Mouse (Mus musculus): Measurements from ENCODE around the gene Olfr1030. TPM values are rescaled to one million over a fixed set of nuclear protein-coding genes. Genes with fewer than 3 reads are reported as not detected.
"Not testable (repeated sequence)": the region's sequence is repeated elsewhere in the genome, so short reads cannot be mapped to it uniquely, and the experiment has no call there.

Olfr1030 gene
- not detected in 2 replicates for polyA plus RNA-seq (2015; fragmentation: Nextera tagmentation; extraction: Ambion mirVana)

DNA sequence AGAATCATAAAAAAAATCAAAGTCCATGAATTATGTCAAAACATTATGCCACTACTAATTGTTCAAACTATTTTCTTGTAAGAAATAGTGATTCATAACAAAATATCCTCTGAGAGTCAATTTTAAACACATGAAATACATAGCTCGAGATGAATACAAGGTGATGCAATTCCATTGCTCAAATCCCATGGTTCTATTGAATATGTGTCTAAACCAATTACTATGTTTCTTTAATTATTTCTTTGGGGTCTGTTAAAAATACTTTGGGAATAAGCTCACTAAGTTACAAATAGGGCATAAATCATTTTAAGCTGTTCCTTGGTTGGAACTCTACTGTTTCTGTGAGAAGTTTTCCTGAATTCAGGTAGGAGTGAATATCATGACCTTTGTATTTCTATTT lies at the start of gene Olfr1030:
Gene Olfr1030 (plus strand): TSS at position 301 of the 400 bp plus-strand sequence.
- DNase-seq (no peak), ATAC-seq (no peak)
- no peaks in the 10 kb centered on the region for H3K36me3 ChIP-seq (replicated peaks; ENCODE audit: insufficient read depth, low read length)
- TF ChIP-seq CTCF (IDR thresholded peaks at IDR 0.05; ENCODE audit: low read depth): no peak
- TF ChIP-seq EP300 (IDR thresholded peaks at IDR 0.05; ENCODE audit: low read depth): no peak
- H3K9ac ChIP-seq (replicated peaks): no peak within 1 kb of the TSS
- no peak within 1 kb of the TSS for H3K4me2 ChIP-seq (ENCODE audit: low read depth, low read length)
- no peak within 1 kb of the TSS for H3K27ac ChIP-seq (ENCODE audit: low read depth)
- no peaks in the 10 kb centered on the region for H3K9me3 ChIP-seq (ENCODE audit: low read length)
- H3K27me3 ChIP-seq (ENCODE audit: insufficient read depth, low read length): no peaks in the 10 kb centered on the region
- no peak within 1 kb of the TSS for H3K4me3 ChIP-seq (ENCODE audit: low read depth, low read length)
- H3K4me1 ChIP-seq (ENCODE audit: insufficient read depth): no peaks in the 10 kb centered on the region
- 58% methylated on average over 1 of the region's 1 CpGs for WGBS (ENCODE audit: insufficient replicate concordance)

DNA sequence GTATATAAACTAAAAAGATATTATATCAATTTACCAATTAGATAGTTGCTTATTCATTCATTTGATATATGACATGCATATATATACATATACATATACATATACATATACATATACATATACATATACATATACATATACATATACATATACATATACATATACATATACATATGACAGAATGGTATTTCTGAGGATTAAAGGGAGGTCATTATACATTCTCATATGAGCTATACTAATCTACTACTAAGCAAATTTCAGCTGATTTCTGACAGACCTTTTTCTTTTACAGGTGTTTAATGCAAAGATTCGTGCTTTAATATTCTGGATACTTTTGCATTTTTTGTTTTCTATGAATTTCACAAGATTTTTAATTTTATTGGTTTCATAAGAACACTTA lies 28.9 kb upstream of the Olfr1030 start, which contains the start of gene Olfr1028:
Gene Olfr1028 (plus strand): TSS at position 301 of the 400 bp plus-strand sequence.
- WGBS (ENCODE audit: insufficient replicate concordance): 40% methylated on average over 1 of the region's 1 CpGs
- Histone ChIP-seq H3K9ac (replicated peaks) (no peak within 1 kb of the TSS), H3K9me3 (ENCODE audit: low read length) (no peaks in the 10 kb centered on the region), H3K27me3 (ENCODE audit: insufficient read depth, low read length) (no peaks in the 10 kb centered on the region), H3K27ac (ENCODE audit: low read depth) (no peak within 1 kb of the TSS), H3K4me1 (ENCODE audit: insufficient read depth) (no peaks in the 10 kb centered on the region), H3K36me3 (replicated peaks; ENCODE audit: insufficient read depth, low read length) (no peaks in the 10 kb centered on the region), H3K4me2 (ENCODE audit: low read depth, low read length) (no peak within 1 kb of the TSS), H3K4me3 (ENCODE audit: low read depth, low read length) (no peak within 1 kb of the TSS)
- DNase-seq (no peak), ATAC-seq (no peak)
- TF ChIP-seq CTCF (IDR thresholded peaks at IDR 0.05; ENCODE audit: low read depth) (no peak), EP300 (IDR thresholded peaks at IDR 0.05; ENCODE audit: low read depth) (no peak)

DNA sequence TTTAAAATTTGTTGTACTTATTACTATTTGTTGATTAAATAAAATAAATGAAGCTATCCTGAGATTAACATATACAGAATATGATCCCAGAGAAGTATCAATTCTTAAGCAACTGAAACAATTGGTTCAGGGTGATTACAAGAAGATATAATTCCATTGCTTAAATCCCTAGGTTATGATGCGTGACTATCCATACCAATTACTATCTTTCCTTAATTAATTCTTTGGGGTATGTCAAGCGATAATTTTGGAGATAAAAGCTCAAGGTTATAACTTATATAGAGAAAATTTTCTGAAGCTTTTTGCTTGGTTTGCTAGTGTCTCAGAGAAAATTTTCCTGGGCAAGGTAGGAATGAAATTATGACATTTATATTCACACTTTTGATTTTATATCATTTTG lies 5.5 kb upstream of the Olfr1030 start, which contains the start of gene Olfr1029:
Gene Olfr1029 (plus strand): TSS at position 301 of the 400 bp plus-strand sequence.
- Histone ChIP-seq H3K4me3 (ENCODE audit: low read depth, low read length) (no peak within 1 kb of the TSS), H3K27me3 (ENCODE audit: insufficient read depth, low read length) (no peaks in the 10 kb centered on the region), H3K36me3 (replicated peaks; ENCODE audit: insufficient read depth, low read length) (no peaks in the 10 kb centered on the region), H3K9ac (replicated peaks) (no peak within 1 kb of the TSS), H3K4me2 (ENCODE audit: low read depth, low read length) (no peak within 1 kb of the TSS), H3K4me1 (ENCODE audit: insufficient read depth) (no peaks in the 10 kb centered on the region), H3K27ac (ENCODE audit: low read depth) (no peak within 1 kb of the TSS), H3K9me3 (ENCODE audit: low read length) (no peaks in the 10 kb centered on the region)
- DNase-seq: no peak
- TF ChIP-seq EP300 (IDR thresholded peaks at IDR 0.05; ENCODE audit: low read depth) (no peak), CTCF (IDR thresholded peaks at IDR 0.05; ENCODE audit: low read depth) (no peak)
- WGBS (ENCODE audit: insufficient replicate concordance): 70% methylated on average over 2 of the region's 2 CpGs
- no peak for ATAC-seq

DNA sequence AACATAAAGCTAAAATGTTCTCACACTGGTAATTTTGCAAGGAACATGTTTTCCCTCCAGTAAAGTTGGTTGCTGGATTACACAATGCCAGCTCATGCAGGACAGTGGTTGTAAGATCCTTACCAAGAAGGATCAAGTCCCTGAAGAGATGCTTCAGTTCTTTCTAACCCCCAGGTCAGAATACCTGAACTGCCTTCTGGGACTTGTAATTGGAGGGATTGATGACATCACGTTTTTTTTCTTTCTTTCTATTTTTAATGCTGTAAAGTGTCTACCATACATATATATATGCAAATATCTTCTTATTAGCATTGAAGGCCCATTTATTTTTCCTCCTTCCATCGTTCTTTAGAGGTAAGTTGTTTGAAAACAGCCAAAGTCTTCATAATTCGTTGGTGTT lies 10.9 kb downstream of the Olfr1030 start, which contains the start of gene Olfr1031:
Gene Olfr1031 (plus strand): TSS at position 301 of the 400 bp plus-strand sequence.
- Histone ChIP-seq H3K27ac (ENCODE audit: low read depth) (no peak within 1 kb of the TSS), H3K4me2 (ENCODE audit: low read depth, low read length) (no peak within 1 kb of the TSS), H3K27me3 (ENCODE audit: insufficient read depth, low read length) (no peaks in the 10 kb centered on the region), H3K4me1 (ENCODE audit: insufficient read depth) (no peaks in the 10 kb centered on the region), H3K9ac (replicated peaks) (no peak within 1 kb of the TSS), H3K36me3 (replicated peaks; ENCODE audit: insufficient read depth, low read length) (no peaks in the 10 kb centered on the region), H3K9me3 (ENCODE audit: low read length) (no peaks in the 10 kb centered on the region), H3K4me3 (ENCODE audit: low read depth, low read length) (no peak within 1 kb of the TSS)
- ATAC-seq (no peak), DNase-seq (no peak)
- WGBS (ENCODE audit: insufficient replicate concordance): 52% methylated on average over 3 of the region's 3 CpGs
- TF ChIP-seq EP300 (IDR thresholded peaks at IDR 0.05; ENCODE audit: low read depth) (no peak), CTCF (IDR thresholded peaks at IDR 0.05; ENCODE audit: low read depth) (no peak)

DNA sequence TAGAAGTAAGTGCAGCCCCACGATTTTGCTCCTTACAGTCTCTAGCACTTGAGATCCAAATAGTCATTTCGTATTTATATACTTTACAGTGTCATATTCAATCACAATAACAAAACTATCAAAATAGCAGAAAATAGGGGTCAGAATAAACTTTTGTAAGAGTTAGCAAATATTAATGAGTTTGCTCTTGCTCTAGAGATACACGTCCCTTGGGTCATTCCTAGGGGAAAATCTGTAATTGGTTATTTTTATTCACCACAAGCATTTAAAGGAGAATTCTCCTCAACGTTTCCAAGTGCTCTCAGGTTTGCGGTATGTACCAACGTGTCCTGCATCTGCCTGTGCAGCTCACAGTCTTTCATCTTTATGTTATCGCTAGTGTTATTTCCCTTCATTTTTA lies 26.2 kb downstream of the Olfr1030 start, which contains the start of gene Olfr1032:
Gene Olfr1032 (plus strand): TSS at position 301 of the 400 bp plus-strand sequence.
- ATAC-seq (no peak), DNase-seq (no peak)
- Histone ChIP-seq H3K36me3 (replicated peaks; ENCODE audit: insufficient read depth, low read length) (no peaks in the 10 kb centered on the region), H3K9ac (replicated peaks) (no peak within 1 kb of the TSS), H3K4me1 (ENCODE audit: insufficient read depth) (no peaks in the 10 kb centered on the region), H3K9me3 (ENCODE audit: low read length) (no peaks in the 10 kb centered on the region), H3K4me2 (ENCODE audit: low read depth, low read length) (no peak within 1 kb of the TSS), H3K27ac (ENCODE audit: low read depth) (no peak within 1 kb of the TSS), H3K27me3 (ENCODE audit: insufficient read depth, low read length) (no peaks in the 10 kb centered on the region), H3K4me3 (ENCODE audit: low read depth, low read length) (no peak within 1 kb of the TSS)
- TF ChIP-seq CTCF (IDR thresholded peaks at IDR 0.05; ENCODE audit: low read depth) (no peak), EP300 (IDR thresholded peaks at IDR 0.05; ENCODE audit: low read depth) (no peak)
- WGBS (ENCODE audit: insufficient replicate concordance): 79% methylated on average over 7 of the region's 7 CpGs

DNA sequence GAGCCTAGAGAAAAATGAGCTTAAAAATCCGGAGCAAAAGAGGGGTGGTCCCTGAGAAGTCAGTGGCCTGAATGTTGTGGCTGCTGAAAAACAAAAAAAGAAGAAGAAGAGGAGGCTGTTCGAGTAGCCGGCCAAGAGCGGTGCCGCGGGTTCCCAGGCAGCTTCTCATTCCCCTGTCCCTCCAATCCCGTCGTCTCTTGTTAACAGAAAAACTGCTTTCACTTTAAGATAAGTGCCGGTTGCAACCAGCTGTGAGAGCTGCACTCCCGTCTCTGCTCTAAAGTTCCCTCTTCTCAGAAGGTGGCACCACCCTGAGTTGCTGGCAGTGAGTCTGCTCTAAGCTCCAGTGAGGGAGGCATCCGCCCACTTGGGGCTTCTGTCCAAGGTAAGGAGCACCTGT lies 41.3 kb downstream of the Olfr1030 start, which contains the start of gene Olfr1033:
Gene Olfr1033 (plus strand): TSS at position 228 of the 400 bp plus-strand sequence.
- not testable (repeated sequence) for H3K9me3 ChIP-seq (ENCODE audit: low read length); ATAC-seq; H3K36me3 ChIP-seq (replicated peaks; ENCODE audit: insufficient read depth, low read length); H3K4me1 ChIP-seq (ENCODE audit: insufficient read depth); H3K9ac ChIP-seq (replicated peaks); H3K27me3 ChIP-seq (ENCODE audit: insufficient read depth, low read length)
- Histone ChIP-seq H3K4me3 (ENCODE audit: low read depth, low read length) (peak within 1 kb of the TSS; percentile 40), H3K27ac (ENCODE audit: low read depth) (peak within 1 kb of the TSS; percentile 82), H3K4me2 (ENCODE audit: low read depth, low read length) (peak within 1 kb of the TSS; percentile 52; the same call in 1 of the 2 replicates)
- 6% methylated on average over 10 of the region's 11 CpGs for WGBS (ENCODE audit: insufficient replicate concordance)
- DNase-seq: peak; percentile 30

DNA sequence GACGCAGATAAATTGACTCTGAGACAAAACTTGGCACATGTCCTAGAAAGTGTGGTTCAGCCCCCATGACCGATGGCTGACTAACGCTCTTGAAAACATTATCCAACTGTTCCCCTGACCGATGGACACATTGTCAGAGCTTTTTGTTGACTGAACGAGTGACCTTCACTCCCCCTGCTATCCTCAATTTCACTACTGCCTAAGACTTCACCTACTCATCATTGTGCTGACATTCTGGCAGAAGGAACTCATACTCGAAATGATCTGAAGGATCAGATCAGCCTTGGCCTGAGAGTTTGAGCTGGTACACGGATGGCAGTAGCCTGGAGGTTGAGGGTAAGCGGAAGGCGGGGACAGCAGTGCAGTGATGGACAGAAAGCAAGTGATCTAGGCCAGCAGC lies 42.4 kb downstream of the Olfr1030 start:
- H3K4me2 ChIP-seq (ENCODE audit: low read depth, low read length); H3K9me3 ChIP-seq (ENCODE audit: low read length); H3K4me1 ChIP-seq (ENCODE audit: insufficient read depth); H3K4me3 ChIP-seq (ENCODE audit: low read depth, low read length); DNase-seq; ATAC-seq; H3K36me3 ChIP-seq (replicated peaks; ENCODE audit: insufficient read depth, low read length); H3K9ac ChIP-seq (replicated peaks); H3K27me3 ChIP-seq (ENCODE audit: insufficient read depth, low read length): not testable (repeated sequence)
- 0 out of 2 replicates have a peak overlapping the region, but pooled peaks have one; percentile 22 for H3K27ac ChIP-seq (ENCODE audit: low read depth)
- 48% methylated on average over 2 of the region's 9 CpGs for WGBS (ENCODE audit: insufficient replicate concordance)

Other genes with a start within 250 kb of the Olfr1030 start
- not detected in 2 replicates for gene Olfr1012, start 216.5 kb upstream of the Olfr1030 start, polyA plus RNA-seq (2015; fragmentation: Nextera tagmentation; extraction: Ambion mirVana)
- gene Olfr1013, start 212.2 kb upstream of the Olfr1030 start, polyA plus RNA-seq (2015; fragmentation: Nextera tagmentation; extraction: Ambion mirVana): not detected in 2 replicates
- gene Olfr1014, start 206.6 kb upstream of the Olfr1030 start, polyA plus RNA-seq (2015; fragmentation: Nextera tagmentation; extraction: Ambion mirVana): not detected in 2 replicates
- gene Olfr1015, start 197.3 kb upstream of the Olfr1030 start, polyA plus RNA-seq (2015; fragmentation: Nextera tagmentation; extraction: Ambion mirVana): not detected in 2 replicates
- not detected in 2 replicates for gene Olfr1016, start 176.7 kb upstream of the Olfr1030 start, polyA plus RNA-seq (2015; fragmentation: Nextera tagmentation; extraction: Ambion mirVana)
- gene Olfr1018, start 160.8 kb upstream of the Olfr1030 start, polyA plus RNA-seq (2015; fragmentation: Nextera tagmentation; extraction: Ambion mirVana): not detected in 2 replicates
- not detected in 2 replicates for gene Olfr1019, start 133.8 kb upstream of the Olfr1030 start, polyA plus RNA-seq (2015; fragmentation: Nextera tagmentation; extraction: Ambion mirVana)
- gene Olfr1020, start 132.2 kb upstream of the Olfr1030 start, polyA plus RNA-seq (2015; fragmentation: Nextera tagmentation; extraction: Ambion mirVana): not detected in 2 replicates
- not detected in 2 replicates for gene Olfr1022, start 110.7 kb upstream of the Olfr1030 start, polyA plus RNA-seq (2015; fragmentation: Nextera tagmentation; extraction: Ambion mirVana)
- not detected in 2 replicates for gene Olfr1023, start 93.6 kb upstream of the Olfr1030 start, polyA plus RNA-seq (2015; fragmentation: Nextera tagmentation; extraction: Ambion mirVana)
- not detected in 2 replicates for gene Olfr1024, start 74.2 kb upstream of the Olfr1030 start, polyA plus RNA-seq (2015; fragmentation: Nextera tagmentation; extraction: Ambion mirVana)
- gene Olfr1025-ps1, start 64.1 kb upstream of the Olfr1030 start, polyA plus RNA-seq (2015; fragmentation: Nextera tagmentation; extraction: Ambion mirVana): not detected in 2 replicates
- not detected in 2 replicates for gene Olfr1026, start 57.7 kb upstream of the Olfr1030 start, polyA plus RNA-seq (2015; fragmentation: Nextera tagmentation; extraction: Ambion mirVana)
- gene Olfr1028, start 28.8 kb upstream of the Olfr1030 start, polyA plus RNA-seq (2015; fragmentation: Nextera tagmentation; extraction: Ambion mirVana): not detected in 2 replicates
- gene Olfr1029, start 5.4 kb upstream of the Olfr1030 start, polyA plus RNA-seq (2015; fragmentation: Nextera tagmentation; extraction: Ambion mirVana): not detected in 2 replicates
- gene Olfr1031, start 11.0 kb downstream of the Olfr1030 start, polyA plus RNA-seq (2015; fragmentation: Nextera tagmentation; extraction: Ambion mirVana): not detected in 2 replicates
- not detected in 2 replicates for gene Olfr1032, start 26.3 kb downstream of the Olfr1030 start, polyA plus RNA-seq (2015; fragmentation: Nextera tagmentation; extraction: Ambion mirVana)
- gene Olfr1033, start 41.4 kb downstream of the Olfr1030 start, polyA plus RNA-seq (2015; fragmentation: Nextera tagmentation; extraction: Ambion mirVana): 4.6 and 5.4 TPM in 2 replicates
- gene Olfr1034, start 66.6 kb downstream of the Olfr1030 start, polyA plus RNA-seq (2015; fragmentation: Nextera tagmentation; extraction: Ambion mirVana): 0.15 and 0.22 TPM in 2 replicates
- gene Olfr1036, start 94.7 kb downstream of the Olfr1030 start, polyA plus RNA-seq (2015; fragmentation: Nextera tagmentation; extraction: Ambion mirVana): not detected in 2 replicates
- not detected in 2 replicates for gene Olfr1037, start 108.1 kb downstream of the Olfr1030 start, polyA plus RNA-seq (2015; fragmentation: Nextera tagmentation; extraction: Ambion mirVana)
- not detected in 2 replicates for gene Olfr1039, start 156.7 kb downstream of the Olfr1030 start, polyA plus RNA-seq (2015; fragmentation: Nextera tagmentation; extraction: Ambion mirVana)
- not detected in 2 replicates for gene Olfr1040, start 167.5 kb downstream of the Olfr1030 start, polyA plus RNA-seq (2015; fragmentation: Nextera tagmentation; extraction: Ambion mirVana)
- gene Olfr1042, start 182.6 kb downstream of the Olfr1030 start, polyA plus RNA-seq (2015; fragmentation: Nextera tagmentation; extraction: Ambion mirVana): not detected in 2 replicates
- not detected in 2 replicates for gene Olfr1043, start 188.2 kb downstream of the Olfr1030 start, polyA plus RNA-seq (2015; fragmentation: Nextera tagmentation; extraction: Ambion mirVana)
- gene Olfr1044, start 198.5 kb downstream of the Olfr1030 start, polyA plus RNA-seq (2015; fragmentation: Nextera tagmentation; extraction: Ambion mirVana): not detected in 2 replicates
- not detected in 2 replicates for gene Olfr52, start 206.4 kb downstream of the Olfr1030 start, polyA plus RNA-seq (2015; fragmentation: Nextera tagmentation; extraction: Ambion mirVana)
- gene Olfr1045, start 223.7 kb downstream of the Olfr1030 start, polyA plus RNA-seq (2015; fragmentation: Nextera tagmentation; extraction: Ambion mirVana): not detected in 2 replicates
- not detected in 2 replicates for gene Olfr1046, start 240.0 kb downstream of the Olfr1030 start, polyA plus RNA-seq (2015; fragmentation: Nextera tagmentation; extraction: Ambion mirVana)